Mouse (Mus musculus) cortical plate, adult 2 months (tissue): ENCODE measurements around the gene Muc13.

Experiments used
- CTCF ChIP-seq: fragments of 200-500 bp; IDR thresholded peaks from 2 replicates; pipeline ENCODE4 v1.5.1; 2011; ENCODE audit warnings: mild to moderate bottlenecking, control low read depth, low read length; ENCODE audit not compliant: insufficient read depth; ENCODE audit errors: extremely low read depth
- POLR2A ChIP-seq: fragments of 200-500 bp; IDR thresholded peaks from 2 replicates; pipeline ENCODE4 v1.6.1; 2011; ENCODE audit warnings: mild to moderate bottlenecking, low read length, control low read depth; ENCODE audit not compliant: insufficient read depth; ENCODE audit errors: extremely low read depth

GRCm38 (mm10) chr16:33824603-33825002 lies 30.8 kb downstream of the Muc13 start:
- TF ChIP-seq CTCF (no peak), POLR2A (no peak)
